Mouse (Mus musculus) retina, postnatal 7 days (tissue): Measurements from ENCODE around the gene Olfr1368.
"Not testable (repeated sequence)": the region's sequence is repeated elsewhere in the genome, so short reads cannot be mapped to it uniquely, and the experiment has no call there.

Source experiments
- DNase-seq: peaks from one replicate; pipeline ENCODE4 v3.0.0-alpha.2; 2012; ENCODE audit warnings: low read depth, low spot score

Olfr1368 gene

DNA sequence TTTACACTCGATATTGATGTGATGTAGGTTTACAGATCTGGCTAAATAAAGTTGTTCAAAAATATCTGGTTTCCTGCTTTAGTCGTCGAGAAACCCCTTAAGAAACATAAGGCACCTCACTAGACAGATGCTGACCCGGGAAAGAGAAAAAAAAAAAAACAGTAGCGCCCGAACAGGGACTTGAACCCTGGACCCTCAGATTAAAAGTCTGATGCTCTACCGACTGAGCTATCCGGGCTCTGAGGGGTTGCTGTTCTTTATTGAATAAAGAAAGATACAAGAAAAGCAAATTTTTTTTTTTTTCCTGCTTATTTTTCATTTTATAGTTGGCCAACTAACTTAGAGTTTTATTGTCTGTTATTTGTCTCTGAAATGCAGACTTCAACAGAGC lies 22.2 kb upstream of the Olfr1368 start:
- no peak for DNase-seq

DNA sequence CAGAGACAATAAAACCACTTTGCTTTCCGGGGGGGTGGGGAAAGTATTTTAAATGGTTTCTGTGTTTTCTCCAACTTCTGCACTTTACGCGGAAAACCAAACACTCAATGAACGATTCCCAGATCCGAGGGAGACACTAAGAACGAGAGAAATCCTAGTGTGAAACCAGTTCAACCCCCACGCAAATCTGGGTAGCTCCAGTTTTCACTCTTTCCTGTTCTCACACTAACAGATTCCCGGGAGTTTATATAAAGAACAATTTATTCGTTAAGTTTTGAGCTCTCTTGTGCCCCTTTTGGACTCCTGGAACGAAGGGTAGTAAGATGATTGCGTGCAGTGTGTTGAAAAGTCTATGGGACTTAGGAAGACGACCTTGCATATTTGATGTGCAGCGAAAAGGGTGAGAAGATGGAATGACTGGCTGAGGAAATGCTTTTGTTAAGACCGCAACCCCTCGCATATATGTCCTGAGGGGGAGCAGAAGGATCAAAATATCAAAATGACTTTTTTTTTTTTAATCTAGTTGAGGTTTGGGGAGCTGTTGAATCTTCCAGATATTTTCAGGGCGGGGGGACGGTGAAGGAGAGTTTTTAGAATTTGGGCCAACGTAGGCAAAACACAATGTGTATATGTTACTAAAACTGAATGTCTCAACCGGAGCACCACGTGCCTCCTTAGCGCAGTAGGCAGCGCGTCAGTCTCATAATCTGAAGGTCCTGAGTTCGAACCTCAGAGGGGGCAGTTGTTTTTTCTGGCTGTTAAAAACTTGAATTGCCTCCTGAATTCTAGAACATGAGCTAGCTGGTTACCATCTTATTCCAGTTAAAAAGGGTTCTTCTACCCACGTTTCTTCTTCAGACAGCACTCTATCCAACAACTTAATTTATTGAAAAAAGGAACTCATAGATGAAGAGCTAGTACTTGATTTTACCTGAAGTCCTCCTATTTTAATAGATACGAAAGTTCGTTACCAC lies 21.6 kb upstream of the Olfr1368 start:
- no peak for DNase-seq

DNA sequence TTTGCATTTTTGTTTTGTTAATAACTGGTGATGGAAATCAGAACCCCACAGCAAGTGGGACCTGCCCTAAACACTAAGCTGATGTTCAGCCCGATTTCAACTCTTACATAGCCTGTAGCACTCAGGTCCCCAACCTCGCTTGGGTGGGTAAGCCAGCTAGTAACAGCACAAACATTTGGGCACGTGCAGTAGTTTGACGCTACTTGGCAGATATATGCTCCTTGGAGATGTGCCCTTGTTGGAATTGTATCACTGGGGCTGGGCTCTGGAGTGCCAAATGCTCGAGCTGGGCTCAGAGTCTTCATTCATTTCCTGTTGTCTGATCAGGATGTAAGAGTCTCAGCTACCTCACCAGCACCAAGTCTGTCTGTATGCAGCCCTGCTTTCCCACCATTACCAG lies 16.9 kb upstream of the Olfr1368 start:
- DNase-seq = no peak

DNA sequence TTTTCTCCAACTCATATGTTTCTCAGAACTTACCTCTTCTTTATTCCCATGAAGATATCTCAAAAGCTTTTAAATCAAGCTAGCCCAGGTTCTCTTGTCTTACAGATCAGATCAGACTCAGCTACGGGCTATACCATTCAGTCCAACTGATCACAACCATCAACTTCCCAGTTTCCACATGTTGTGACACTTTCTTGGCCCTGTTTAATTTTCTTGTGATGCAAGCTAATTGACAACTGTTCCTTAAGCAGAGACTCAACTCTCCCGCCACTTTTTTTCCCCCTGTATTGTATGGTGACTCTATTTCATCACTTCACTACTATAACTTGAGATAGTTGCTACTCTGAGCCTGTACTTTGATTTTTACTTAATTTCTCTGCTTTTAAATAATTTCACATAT lies 15.9 kb upstream of the Olfr1368 start:
- DNase-seq = no peak

GRCm38 (mm10) chr13:21160657-21161590 lies 15.3 kb upstream of the Olfr1368 start:
- DNase-seq = peak; percentile 87

GRCm38 (mm10) chr13:21160041-21160511 lies 14.4 kb upstream of the Olfr1368 start:
- no peak for DNase-seq

DNA sequence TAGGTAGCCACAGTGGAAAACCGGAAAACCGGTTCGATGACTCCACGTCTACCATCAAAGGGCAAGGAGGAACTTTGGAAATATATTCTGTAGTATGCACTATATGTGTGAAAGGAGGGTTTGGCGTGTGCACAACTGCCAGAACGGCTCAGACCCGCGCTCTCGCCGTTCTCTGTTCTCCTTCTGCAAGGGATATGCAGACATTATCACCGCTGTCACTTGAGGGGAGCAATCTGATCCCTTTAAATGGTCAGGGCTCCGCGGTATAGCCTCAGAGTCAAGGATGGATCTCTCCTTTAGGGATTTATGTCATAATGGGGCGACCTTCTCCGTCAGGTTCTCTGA lies 13.8 kb upstream of the Olfr1368 start:
- no peak for DNase-seq

DNA sequence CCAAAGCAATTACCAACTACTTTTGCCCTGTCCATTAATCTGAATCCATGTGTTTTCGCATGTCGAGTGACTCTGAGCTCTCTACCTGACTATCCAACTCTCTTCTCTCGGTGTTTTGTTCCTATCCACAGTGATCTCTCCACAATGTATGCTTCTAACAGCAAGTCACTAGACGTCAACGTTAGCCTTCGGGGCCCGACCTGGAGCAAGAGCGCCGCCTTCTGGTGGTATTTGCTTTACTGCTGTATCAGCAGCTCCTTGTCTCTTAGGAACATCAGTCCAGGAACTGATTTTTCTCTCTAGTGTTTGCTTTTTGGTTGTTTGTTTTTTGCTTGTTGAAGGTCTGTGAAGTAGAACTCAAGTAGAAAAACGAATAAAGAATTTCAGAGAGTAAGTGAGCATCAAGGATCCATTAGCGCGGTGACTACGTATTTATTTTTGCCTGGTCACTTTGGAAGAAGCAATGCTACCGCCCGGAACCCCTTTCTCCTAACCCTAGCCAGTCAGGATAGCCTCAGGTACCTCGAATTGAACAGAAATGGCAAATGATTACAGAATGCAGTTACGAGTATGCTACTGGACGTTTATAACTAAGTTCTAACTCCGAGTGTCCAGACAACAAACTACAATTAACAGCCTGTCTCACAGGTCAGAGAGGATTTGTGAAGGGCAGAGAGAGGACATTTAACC lies 13.3 kb upstream of the Olfr1368 start:
- no peak for DNase-seq

GRCm38 (mm10) chr13:21158071-21158470 lies 12.4 kb upstream of the Olfr1368 start:
- no peak for DNase-seq

- DNase-seq = no peak
Measured at GRCm38 (mm10) chr13:21155888-21156287, 10.2 kb upstream of the Olfr1368 start.

DNA sequence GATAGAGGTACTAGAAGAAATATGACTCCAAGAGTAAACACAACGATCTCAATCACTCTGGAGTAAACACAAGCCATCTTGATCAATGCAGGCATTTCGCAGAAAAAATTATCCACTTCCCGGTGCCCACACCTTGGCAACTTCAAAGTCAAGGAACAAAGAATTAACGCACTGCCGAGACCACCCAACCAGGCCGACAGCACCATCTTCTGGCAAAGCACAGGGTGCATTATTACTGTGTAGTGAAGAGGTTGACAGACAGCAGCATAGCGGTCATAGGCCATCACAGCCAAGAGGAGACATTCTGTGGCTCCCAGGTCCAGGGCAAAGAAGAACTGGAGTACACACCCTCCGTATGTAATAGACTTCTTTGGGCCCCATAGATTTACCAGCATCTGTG lies 3.2 kb downstream of the Olfr1368 start:
- no peak for DNase-seq

DNA sequence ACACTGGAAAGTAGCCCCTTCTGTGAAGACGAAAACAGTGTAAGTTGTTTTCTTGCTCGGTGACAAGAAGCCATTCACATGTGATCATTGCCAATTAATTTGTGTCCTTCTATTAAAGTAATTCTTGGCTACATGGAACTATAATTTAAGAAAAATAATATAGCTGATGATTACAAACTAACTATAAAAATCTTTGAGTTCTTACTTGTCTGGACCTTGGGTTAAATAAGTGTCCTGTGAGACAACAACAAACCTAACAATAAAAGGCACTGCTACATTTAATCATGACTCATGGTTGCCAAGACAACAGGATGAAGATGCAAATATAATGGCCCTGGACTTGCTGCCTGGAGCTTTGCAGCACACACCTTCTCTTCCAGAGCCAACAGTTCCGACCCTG lies 16.3 kb downstream of the Olfr1368 start, which contains the start of gene Olfr263:
Gene Olfr263 (plus strand): TSS at position 301 of the 400 bp plus-strand sequence.
- DNase-seq = not testable (repeated sequence)

DNA sequence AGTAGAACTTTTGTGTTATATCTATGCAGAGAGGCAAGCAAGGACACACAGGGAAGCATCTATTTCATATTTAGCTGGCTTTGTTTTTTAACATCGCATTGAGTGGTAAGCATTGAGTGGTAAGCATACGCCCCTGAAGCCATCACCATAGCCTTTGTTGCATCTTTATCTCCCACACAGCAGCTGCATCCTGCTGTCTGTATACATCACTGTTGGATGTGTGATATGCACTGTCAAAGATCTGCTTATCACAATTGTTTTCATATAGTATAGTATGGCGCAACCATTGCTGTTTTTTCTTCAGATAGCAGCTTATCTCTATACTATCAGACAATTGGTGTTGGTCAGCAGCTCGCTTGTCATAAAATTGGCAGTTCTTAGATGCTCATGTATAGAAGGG lies 31.5 kb downstream of the Olfr1368 start:
- no peak for DNase-seq

GRCm38 (mm10) chr13:21111183-21111582 lies 34.5 kb downstream of the Olfr1368 start, which contains the start of gene Olfr1369-ps1:
TSS of gene Olfr1369-ps1 (plus strand) at chr13:21111483.
- DNase-seq = not testable (repeated sequence)

DNA sequence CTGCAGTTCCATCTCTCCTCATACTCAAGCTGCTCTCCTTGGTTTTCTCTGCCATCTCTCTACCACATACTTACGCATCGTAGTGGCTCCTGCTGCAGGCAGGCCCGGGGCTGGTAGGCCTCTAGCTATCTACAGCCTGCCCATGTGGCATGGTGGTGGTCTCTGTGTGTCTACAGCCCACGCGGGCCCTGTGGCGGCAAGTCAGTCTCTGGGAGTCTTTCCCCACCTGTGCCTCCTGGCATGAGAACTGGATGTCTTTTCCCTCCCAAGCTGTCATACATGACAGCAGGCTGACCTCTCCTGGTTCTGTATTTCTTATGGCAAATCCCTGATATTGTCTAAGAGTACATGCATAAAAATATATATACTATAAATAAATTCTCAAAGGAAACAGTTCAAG lies 35.2 kb downstream of the Olfr1368 start:
- DNase-seq = no peak

DNA sequence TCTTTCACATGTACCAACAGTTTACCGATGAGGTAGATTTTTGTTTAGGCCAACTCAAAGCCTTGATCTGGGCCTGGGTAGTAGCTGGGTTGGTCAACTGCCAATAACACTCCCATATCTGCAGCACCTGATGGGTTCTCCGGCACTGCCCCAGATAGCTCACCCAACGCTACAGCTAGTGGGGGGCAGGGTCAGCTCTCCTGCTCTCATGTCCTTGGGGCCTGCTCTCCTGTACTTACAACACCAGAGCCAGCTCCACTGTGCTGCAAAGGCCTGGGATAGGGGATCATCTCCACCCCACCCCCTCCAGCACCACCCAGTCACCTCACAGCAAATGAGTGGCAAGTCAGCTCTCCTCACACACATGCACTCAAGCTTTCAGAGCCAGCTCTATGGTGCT lies 35.9 kb downstream of the Olfr1368 start:
- DNase-seq = no peak
